Mouse (Mus musculus): ENCODE data around the gene Kremen2.

GRCm38 (mm10) chr17:23742941-23743340 lies 2.7 kb downstream of the Kremen2 start:
- TF ChIP-seq CTCF (IDR thresholded peaks at IDR 0.05) (no peak), EP300 (IDR thresholded peaks at IDR 0.05) (no peak)
